Mouse (Mus musculus) intestine, embryonic 15.5 days (tissue): ENCODE measurements at regions not wholly inside any gene's neighbourhood (a gene's known extent, or its start where the extent isn't known, plus 50 kb on each side); places are given as distances from the start of the nearest gene placed in this dataset.
A peak's percentile ranks its signal among the peaks of the same experiment; 100 is the strongest.
"Not testable (repeated sequence)": the region's sequence is repeated elsewhere in the genome, so short reads cannot be mapped to it uniquely, and the experiment has no call there.

Source experiments
- ATAC-seq: fragments of 200-750 bp; cut with Nextera tagmentation; 2 replicates; pipeline ENCODE4 v1.8.0; 2017; ENCODE audit warnings: moderate TSS enrichment, moderate library complexity
- H3K27ac ChIP-seq: fragments of 300-500 bp; sonication (generic); 2 replicates; pipeline ENCODE4 v1.5.1; 2015; ENCODE audit warnings: mild to moderate bottlenecking, inconsistent platforms
- H3K27me3 ChIP-seq: fragments of 300-500 bp; sonication (generic); replicated peaks from 2 replicates; pipeline ENCODE4 v1.6.1; 2015; ENCODE audit warnings: inconsistent platforms
- H3K36me3 ChIP-seq: fragments of 300-500 bp; sonication (generic); 2 replicates; pipeline ENCODE4 v1.6.1; 2015; ENCODE audit warnings: inconsistent platforms
- H3K4me1 ChIP-seq: fragments of 300-500 bp; sonication (generic); replicated peaks from 2 replicates; pipeline ENCODE4 v1.6.1; 2015; ENCODE audit warnings: inconsistent platforms
- H3K4me2 ChIP-seq: fragments of 300-500 bp; sonication (generic); replicated peaks from 2 replicates; pipeline ENCODE4 v1.6.1; 2015; ENCODE audit warnings: mild to moderate bottlenecking, inconsistent platforms
- H3K4me3 ChIP-seq: fragments of 300-500 bp; sonication (generic); replicated peaks from 2 replicates; pipeline ENCODE4 v1.5.1; 2015; ENCODE audit warnings: inconsistent platforms
- H3K9ac ChIP-seq: fragments of 300-500 bp; sonication (generic); 2 replicates; pipeline ENCODE4 v1.6.1; 2015; ENCODE audit warnings: inconsistent platforms
- H3K9me3 ChIP-seq: fragments of 300-500 bp; sonication (generic); 2 replicates; pipeline ENCODE4 v1.6.1; 2016; ENCODE audit warnings: inconsistent platforms
- WGBS: fragments of 180-500 bp; shearing (Covaris S2); methylation state at CpG from one replicate; pipeline ENCODE4 v1.1.7; 2015; 5-methylcytosine and 5-hydroxymethylcytosine counted together

DNA sequence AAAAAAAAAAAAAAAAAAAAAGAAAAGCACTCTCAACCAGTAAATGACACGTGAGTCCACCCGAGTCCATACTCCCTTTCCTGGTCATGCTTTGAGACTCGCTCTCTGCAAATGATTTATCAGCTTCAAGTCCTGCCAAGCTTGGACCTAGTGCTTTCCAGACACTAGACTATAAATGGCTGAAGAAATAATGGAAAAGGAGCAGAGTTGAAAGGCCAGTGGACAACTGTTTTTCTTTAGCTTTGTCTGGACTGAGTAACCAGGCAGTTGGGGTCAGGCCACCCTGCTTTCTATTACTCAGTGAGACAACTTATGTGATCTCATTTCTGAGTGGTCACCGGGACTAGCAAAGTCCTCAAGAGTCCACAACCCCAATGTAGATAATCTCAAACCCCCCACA is 112.9 kb downstream of the Kcns3 start:
- no peak overlapping the region for H3K4me2 ChIP-seq
- H3K27ac ChIP-seq = no peak overlapping the region
- no peak for ATAC-seq

DNA sequence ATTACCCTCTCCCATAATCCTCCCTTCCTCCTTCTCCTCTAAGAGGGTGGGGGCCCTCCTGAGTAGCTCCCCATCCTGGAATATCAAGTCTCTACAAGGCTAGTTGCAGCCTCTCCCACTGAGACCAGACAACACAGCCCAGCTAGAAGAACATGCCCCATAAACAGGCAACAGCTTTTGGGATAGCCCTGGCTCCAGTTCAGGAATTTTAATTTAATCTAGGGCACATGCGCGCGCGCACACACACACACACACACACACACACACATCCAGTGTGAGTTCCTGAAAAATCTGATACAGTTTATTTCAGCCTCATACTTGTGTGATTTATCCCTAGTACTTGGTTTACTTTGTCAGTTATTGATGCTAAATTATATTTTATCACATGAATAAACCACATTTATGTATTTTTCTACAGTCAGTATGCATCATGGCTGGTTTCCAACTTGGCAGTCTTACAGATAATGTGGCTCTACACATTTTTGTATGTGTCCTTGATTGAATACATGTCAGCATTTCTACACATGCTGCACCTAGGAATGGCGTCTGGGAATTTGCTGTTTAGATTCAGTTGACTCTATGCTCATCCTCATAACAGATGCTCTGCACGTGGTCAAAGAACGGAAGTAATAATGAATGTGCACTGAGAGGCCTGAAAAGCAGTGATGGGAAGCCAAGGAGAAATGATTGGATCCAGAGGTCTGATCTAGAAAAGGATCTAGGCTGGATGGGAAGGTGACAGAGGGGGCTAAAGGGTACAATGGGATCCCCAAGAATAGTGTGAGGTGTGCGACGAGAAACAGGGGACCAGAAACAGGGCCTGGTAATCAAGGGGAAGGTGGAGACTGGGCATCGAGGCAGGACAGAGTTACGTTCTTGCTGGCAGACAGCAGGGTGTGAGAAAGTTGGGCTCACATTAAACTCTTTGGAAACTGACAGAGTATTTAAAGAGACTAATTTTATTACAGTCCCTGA is 130.0 kb downstream of the Kcns3 start:
- Histone ChIP-seq H3K4me2 (no peak overlapping the region), H3K9ac (no peak overlapping the region), H3K4me3 (no peak overlapping the region), H3K4me1 (no peaks in the 10 kb centered on the region), H3K27ac (no peak overlapping the region), H3K27me3 (no peaks in the 10 kb centered on the region), H3K9me3 (no peaks in the 10 kb centered on the region), H3K36me3 (no peaks in the 10 kb centered on the region)
- WGBS = 59% methylated on average over 11 of the region's 11 CpGs
- peak; percentile 34; the same call in 1 of the 2 replicates for ATAC-seq

More for the DNA sequence above, 112.9 kb downstream of the Kcns3 start:
- Histone ChIP-seq H3K36me3 (no peaks in the 10 kb centered on the region), H3K9ac (no peak overlapping the region), H3K27me3 (no peaks in the 10 kb centered on the region), H3K4me1 (no peaks in the 10 kb centered on the region), H3K9me3 (no peaks in the 10 kb centered on the region), H3K4me3 (no peak overlapping the region)
- 81% methylated on average over 4 of the region's 4 CpGs for WGBS

DNA sequence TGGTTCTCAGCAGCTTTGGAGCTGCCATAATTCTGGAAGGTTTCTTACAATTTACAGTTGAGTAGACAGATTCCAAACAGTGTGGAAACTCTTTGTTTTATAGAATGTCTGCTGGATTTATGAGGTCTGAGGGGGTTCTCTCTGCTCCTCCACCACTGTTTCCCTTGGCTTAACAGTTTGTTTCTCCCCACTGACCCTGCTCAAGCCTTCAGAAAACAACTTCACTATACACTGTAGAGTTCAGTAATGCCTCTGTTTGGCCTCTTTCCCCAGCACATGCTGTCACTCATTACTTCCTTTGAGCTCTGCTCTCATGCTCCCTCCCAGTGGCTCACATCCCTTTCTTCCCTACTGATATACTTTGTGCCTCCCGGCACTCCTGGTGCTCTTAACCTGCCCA is 139.7 kb downstream of the Kcns3 start:
- Histone ChIP-seq H3K4me2 (no peak overlapping the region), H3K4me1 (no peaks in the 10 kb centered on the region), H3K9ac (no peak overlapping the region), H3K36me3 (no peaks in the 10 kb centered on the region), H3K4me3 (no peak overlapping the region), H3K27me3 (no peaks in the 10 kb centered on the region), H3K9me3 (no peaks in the 10 kb centered on the region), H3K27ac (no peak overlapping the region)
- 61% methylated on average over 1 of the region's 1 CpGs for WGBS
- no peak for ATAC-seq

DNA sequence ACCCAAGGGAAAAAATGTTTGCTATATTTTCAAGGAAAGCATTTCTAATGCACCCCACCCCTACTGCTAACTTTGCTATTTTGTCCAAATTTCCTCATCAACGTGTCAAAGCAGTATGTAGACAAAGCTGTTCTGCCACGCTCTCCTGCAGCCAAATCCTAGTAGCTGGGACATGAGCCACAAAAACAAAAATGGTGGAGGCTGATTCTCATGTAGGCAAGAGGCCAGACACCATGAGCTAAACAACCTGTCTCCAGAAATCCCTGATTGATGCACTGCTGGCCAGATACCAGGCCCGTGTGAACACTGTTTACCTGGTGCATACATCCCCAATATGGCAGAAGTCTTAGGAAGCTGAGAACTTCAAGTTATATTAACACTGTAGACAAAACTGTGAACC is 166.6 kb downstream of the Kcns3 start:
- Histone ChIP-seq H3K4me1 (no peaks in the 10 kb centered on the region), H3K4me3 (no peak overlapping the region), H3K36me3 (no peaks in the 10 kb centered on the region), H3K27me3 (no peaks in the 10 kb centered on the region), H3K4me2 (no peak overlapping the region), H3K27ac (no peak overlapping the region), H3K9me3 (no peaks in the 10 kb centered on the region), H3K9ac (no peak overlapping the region)
- WGBS = 65% methylated on average over 3 of the region's 3 CpGs
- ATAC-seq = no peak

DNA sequence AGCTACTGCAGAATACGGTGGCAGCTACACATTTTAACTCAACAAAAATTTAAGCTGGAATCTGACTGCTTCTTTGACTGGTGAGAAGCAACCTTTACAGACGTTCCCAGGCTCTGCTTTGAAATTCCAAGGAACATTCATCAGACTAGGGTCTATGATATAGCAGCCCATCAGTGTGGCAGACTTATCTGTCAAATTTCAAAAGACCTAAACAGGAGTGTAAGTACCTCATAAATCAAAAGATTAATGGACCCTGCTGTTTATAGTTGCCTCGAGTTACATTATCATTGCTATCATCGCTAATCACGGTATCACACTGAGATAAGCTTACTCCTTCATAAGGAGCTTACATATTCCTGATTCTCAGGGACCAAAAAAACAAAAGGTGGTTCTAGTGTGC is 201.7 kb downstream of the Kcns3 start:
- Histone ChIP-seq H3K4me3 (no peak overlapping the region), H3K27ac (no peak overlapping the region), H3K27me3 (no peaks in the 10 kb centered on the region), H3K4me1 (0 out of 2 replicates have a peak, but pooled peaks cover 2% of the 10 kb centered on the region), H3K4me2 (no peak overlapping the region), H3K9ac (no peak overlapping the region), H3K9me3 (no peaks in the 10 kb centered on the region), H3K36me3 (no peaks in the 10 kb centered on the region)
- WGBS = 30% methylated on average over 5 of the region's 5 CpGs
- no peak for ATAC-seq

DNA sequence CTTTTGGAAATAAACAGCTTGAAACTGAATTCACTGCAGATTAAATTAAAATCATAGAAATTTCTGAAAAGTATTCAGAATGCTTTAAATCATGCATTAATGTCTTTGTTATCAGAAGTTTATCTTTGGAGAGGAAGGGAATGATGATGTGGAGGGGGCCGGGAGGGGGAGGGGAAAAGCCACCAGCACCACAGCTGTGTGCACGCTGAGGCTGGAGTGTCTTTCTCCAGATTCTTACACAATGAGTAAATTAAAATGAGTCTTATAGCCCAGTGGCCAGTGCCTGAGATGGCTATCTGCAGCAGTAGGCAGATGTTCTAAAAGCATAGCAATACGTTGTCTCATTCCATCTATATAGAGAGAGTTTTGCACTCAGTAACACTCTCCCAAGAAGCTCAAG is 209.8 kb downstream of the Kcns3 start:
- Histone ChIP-seq H3K4me2 (no peak overlapping the region), H3K9me3 (no peaks in the 10 kb centered on the region), H3K9ac (no peak overlapping the region), H3K4me1 (0 out of 2 replicates have a peak, but pooled peaks cover 3% of the 10 kb centered on the region), H3K36me3 (no peaks in the 10 kb centered on the region), H3K27me3 (no peaks in the 10 kb centered on the region), H3K4me3 (no peak overlapping the region), H3K27ac (no peak overlapping the region)
- WGBS = 46% methylated on average over 3 of the region's 3 CpGs
- ATAC-seq = no peak

DNA sequence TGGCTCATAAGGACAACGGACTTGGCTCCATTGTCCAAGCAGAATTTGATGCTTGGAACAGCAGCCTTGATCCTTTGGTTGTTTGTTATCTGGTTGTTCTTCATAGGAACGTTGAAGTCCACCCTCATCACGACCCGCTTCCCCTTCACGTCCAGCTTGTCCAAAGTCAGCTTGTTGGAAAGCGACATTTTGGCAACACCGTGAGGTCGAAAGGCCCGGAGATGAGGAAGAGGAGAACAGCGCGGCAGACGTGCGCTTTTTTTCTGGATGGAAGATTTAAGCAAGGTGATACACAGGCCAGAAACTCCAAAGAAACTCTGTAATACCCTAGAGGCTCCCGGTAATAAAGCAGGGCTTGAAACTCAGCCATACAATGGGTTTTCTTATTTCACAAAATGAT is 250.8 kb downstream of the Kcns3 start:
- WGBS = 96% methylated on average over 10 of the region's 14 CpGs

DNA sequence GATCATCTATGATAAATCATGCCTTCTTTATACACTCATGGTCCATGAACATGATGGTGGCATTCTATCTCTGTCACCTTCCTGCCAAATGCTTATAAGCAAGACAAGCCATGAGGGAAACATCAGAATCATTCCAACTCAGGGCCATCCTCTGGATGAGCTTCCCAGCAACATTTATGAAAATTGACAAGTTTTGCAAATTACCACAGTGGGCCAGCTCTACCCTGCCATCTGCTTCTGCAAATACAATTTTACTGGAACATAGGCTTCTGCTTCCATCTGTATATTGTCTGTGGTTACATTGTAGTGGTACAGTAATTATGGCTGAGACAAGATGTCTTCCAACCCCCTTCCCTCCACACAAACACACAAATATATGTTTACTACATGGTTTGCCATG is 272.1 kb downstream of the Kcns3 start:
- H3K9me3 ChIP-seq = no peaks in the 10 kb centered on the region
- H3K27me3 ChIP-seq = no peaks in the 10 kb centered on the region
- H3K4me3 ChIP-seq = no peak overlapping the region
- no peak overlapping the region for H3K27ac ChIP-seq
- no peak overlapping the region for H3K9ac ChIP-seq
- no peaks in the 10 kb centered on the region for H3K4me1 ChIP-seq
- ATAC-seq = no peak
- H3K36me3 ChIP-seq = no peaks in the 10 kb centered on the region
- H3K4me2 ChIP-seq = no peak overlapping the region

More for the DNA sequence above, 250.8 kb downstream of the Kcns3 start:
- H3K9me3 ChIP-seq, H3K4me2 ChIP-seq, ATAC-seq, H3K4me1 ChIP-seq, H3K36me3 ChIP-seq, H3K27ac ChIP-seq, H3K9ac ChIP-seq, H3K4me3 ChIP-seq, H3K27me3 ChIP-seq: not testable (repeated sequence)

DNA sequence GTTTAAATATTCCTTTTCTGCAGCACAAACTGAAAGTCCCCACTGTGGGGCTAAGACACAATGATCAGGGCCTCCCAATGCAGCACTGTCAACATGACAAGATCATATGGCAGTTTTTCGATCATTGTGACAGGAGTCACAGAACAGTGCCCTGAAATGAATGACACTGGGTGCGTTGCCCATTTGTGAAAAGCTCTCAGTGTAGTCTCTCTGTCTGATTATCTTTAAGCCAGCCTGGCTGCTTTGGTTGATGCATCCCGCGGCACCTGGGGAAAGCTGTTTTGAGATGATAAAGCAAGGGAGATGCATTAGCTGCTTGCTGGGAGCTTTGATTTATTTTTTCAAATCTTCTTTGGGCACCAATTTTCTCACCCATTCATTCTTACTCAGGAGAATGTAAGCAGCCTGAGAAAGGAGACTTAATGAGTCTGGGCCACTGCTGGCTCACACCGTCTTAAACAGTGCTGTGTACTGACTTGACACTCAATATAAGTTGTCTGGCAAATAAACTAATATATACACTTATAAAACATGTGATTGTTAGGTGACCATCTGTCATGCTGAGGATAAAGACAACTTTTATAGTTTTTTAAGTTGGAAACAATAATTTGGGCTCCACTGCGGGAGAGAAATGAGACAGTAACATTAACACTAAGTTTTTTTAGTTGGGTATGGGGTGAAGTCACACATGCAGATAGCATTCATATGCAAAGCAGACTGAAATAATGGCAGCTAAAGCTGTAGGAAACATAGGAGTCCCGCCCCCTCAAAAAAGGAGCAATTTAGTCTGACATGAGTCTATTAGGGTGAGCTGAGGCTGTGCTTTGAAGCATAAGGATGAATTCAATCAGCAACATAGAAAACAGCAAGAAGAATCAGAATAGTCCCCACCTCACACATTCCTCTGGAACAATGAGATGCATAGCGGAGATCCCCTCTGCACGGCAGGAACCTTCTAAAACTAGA is 276.0 kb downstream of the Kcns3 start:
- no peak overlapping the region for H3K27ac ChIP-seq
- H3K36me3 ChIP-seq = no peaks in the 10 kb centered on the region
- no peaks in the 10 kb centered on the region for H3K9me3 ChIP-seq
- no peak overlapping the region for H3K9ac ChIP-seq
- no peak overlapping the region for H3K4me2 ChIP-seq
- ATAC-seq = no peak
- H3K27me3 ChIP-seq = no peaks in the 10 kb centered on the region
- H3K4me1 ChIP-seq = no peaks in the 10 kb centered on the region
- H3K4me3 ChIP-seq = no peak overlapping the region
- WGBS = 69% methylated on average over 9 of the region's 9 CpGs

DNA sequence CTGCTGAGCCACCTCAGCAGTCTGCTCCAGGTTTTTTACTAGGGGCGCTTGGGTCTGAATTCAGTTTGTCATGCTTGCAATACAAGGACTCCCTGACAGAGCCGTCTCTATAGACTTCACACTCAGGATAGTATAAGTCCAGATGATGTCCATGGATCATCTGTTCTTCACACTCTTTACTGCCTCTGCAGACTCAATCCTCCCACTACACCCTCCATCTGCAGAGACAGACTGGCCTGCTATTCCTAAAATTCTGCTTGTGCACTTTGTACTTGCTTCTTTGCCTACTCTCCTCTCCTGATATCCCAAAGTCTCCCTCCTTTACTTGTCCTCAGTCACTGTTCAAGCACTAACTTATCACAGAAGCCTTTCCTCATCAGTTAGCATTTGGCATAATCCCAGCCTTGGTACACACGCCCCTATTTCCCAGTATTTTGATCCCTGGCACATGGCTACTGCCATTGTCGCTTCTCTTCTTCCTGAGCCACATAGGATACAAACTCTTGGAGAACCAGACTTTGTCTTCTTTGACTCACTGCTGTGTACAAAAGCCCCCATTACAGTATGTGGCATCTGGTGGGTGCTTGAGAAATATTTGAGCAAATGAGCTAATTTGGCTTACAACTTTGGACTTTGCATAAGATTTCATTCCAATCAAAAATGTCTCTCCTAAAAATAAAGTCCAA is 277.0 kb downstream of the Kcns3 start:
- no peaks in the 10 kb centered on the region for H3K9me3 ChIP-seq
- no peak for ATAC-seq
- WGBS = 86% methylated on average over 4 of the region's 4 CpGs
- H3K27ac ChIP-seq = no peak overlapping the region
- H3K4me1 ChIP-seq = no peaks in the 10 kb centered on the region
- no peak overlapping the region for H3K4me3 ChIP-seq
- H3K4me2 ChIP-seq = no peak overlapping the region
- H3K27me3 ChIP-seq = no peaks in the 10 kb centered on the region
- H3K36me3 ChIP-seq = no peaks in the 10 kb centered on the region
- H3K9ac ChIP-seq = no peak overlapping the region

DNA sequence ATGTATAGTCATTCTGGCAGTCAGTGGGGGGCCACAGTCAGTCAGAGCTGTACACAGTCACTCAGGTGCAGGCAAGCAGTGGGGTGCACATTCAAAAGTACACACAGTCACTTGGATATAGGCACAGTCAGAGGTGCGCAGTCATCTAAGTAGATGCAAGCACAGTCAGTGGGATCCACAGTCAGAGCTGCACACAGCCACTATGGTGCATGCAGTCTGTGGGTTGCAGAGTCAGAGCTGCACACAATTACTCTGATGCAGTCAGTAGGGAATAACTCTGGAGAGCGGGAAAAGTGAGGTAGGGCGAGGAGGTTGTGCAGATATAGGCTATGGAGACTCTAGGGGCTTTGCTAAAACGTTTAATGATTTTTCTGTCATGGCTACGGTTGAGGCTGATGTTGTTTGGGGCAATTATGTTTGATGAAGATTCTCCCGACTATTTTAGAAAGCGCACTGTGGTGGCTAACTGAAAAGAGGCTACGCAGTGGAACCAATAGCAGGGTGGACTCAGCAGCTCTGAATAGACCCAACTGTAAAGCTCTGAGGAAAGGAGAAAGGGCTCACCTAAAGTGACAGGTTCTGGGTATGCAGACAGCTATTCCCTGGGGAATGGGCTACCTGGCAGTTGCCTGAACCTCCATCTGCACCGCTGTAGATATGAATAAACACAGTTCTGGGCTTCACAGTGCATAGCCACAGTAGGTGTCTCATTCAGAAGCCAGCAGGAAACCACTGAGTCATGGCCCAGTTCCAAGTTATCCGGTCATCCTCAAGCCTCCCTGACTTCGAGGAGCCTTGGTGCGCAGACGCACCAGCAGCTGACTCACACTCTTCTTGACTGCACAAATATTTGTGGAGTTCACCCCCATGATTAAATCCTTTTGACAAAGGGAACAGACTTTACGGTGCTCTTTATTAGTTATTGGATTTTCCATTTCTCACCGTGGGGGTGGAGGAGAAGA is 282.9 kb downstream of the Kcns3 start:
- WGBS = 68% methylated on average over 15 of the region's 15 CpGs
- no peak overlapping the region for H3K27ac ChIP-seq

More for the DNA sequence above, 282.9 kb downstream of the Kcns3 start:
- H3K27me3 ChIP-seq = no peaks in the 10 kb centered on the region
- H3K36me3 ChIP-seq = no peaks in the 10 kb centered on the region
- no peak for ATAC-seq
- no peak overlapping the region for H3K9ac ChIP-seq
- no peaks in the 10 kb centered on the region for H3K4me1 ChIP-seq
- no peak overlapping the region for H3K4me3 ChIP-seq
- H3K4me2 ChIP-seq = no peak overlapping the region
- no peaks in the 10 kb centered on the region for H3K9me3 ChIP-seq
